Mouse (Mus musculus): ENCODE measurements around the gene Xlr5b.
"Not testable (repeated sequence)": the region's sequence is repeated elsewhere in the genome, so short reads cannot be mapped to it uniquely, and the experiment has no call there.

DNA sequence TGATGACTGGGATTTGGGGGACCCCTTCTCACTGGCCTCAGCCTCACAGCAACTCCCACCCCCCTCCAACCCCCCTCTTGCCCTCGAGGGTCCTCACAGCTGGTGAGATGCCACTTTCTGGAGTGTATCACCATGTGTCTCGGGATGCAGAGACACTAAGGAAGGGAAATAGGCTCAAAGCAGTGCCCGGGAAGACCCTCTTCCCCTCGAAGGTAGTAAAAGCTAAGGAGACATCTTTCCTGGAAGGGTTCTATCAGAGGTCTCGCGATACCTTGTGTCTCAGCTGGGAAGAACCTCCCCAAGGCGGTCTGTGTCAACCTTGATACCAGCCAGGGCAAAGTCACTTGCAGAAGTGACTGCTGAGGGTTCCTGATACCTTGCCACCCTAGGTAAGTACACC lies 31.8 kb upstream of the Xlr5b start, which contains the start of gene Gm14685:
- TF ChIP-seq EP300 (IDR thresholded peaks at IDR 0.05; ENCODE audit: insufficient read depth, low read depth, low read length); CTCF (IDR thresholded peaks at IDR 0.05): not testable (repeated sequence)
